Mouse (Mus musculus): ENCODE data around the gene Foxo6.

Foxo6 gene

GRCm38 (mm10) chr4:120287290-120288111 lies at the start of gene Foxo6:
Gene Foxo6, minus strand, starts transcription at chr4:120287349.
- in situ Hi-C loops (cut with MboI; ENCODE audit: low pct_unique_long_range_greater_than_20kb in 1 of 2, low sequenced_read_pairs in 2 of 2, unreplicated experiment in 1 of 2): loop anchor here in 1 of 2 experiments (5.0 kb wide), 1 partner anchor 55 kb away; no protein-coding TSS in a partner anchor

- in situ Hi-C loops (cut with MboI; ENCODE audit: low pct_unique_long_range_greater_than_20kb in 1 of 2, low sequenced_read_pairs in 2 of 2, unreplicated experiment in 1 of 2): no loop called here
Measured at GRCm38 (mm10) chr4:120334316-120334715, 47.2 kb upstream of the Foxo6 start.

DNA sequence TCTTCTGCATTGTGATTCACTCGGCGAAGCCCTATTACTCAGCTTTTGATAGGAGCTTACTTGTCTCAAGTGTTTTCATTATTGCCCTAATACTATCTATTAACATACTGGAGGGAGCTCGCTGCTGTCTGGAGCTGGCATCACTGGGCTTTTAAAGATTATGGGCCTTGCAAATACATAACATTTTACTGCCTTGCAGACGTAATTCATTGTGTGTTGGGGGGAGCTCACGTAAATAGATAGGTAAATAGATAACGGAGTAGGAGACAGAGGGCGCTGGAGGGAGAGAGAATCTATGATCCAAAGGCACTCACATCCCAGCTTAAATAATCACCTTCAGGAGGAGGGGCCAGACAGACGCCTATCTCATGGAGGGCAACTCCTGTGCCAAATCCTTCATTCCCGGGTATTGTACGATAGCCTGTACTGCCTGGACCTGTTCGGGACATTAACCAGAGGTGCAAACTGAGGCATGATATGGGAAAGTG lies 45.8 kb upstream of the Foxo6 start:
- in situ Hi-C loops (cut with MboI; ENCODE audit: low pct_unique_long_range_greater_than_20kb in 1 of 2, low sequenced_read_pairs in 2 of 2, unreplicated experiment in 1 of 2): no loop called here

DNA sequence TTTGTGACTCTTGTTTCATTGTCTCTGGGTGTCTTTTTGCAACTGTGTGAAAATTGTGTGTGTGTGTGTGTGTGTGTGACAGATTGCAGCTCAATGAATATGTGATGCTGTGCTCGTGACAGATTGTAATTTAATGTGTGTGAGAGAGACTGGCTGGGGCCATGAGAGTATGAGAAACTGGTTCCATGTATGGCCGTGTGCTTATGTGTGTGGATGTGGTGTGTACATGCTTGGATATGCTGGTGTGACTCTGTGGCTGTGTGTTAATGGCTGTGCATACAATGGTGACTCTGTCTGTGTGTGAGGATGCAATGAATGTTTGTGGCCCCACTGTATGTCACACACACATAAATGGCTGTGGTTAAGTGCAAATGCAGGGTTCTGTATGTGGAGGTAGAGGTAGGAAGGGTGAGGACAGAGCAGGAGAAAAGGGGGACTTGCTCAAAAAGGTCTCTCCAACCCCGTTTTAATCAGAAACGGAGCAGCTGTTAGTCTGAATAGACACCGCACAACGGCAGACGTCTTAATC lies 45.3 kb upstream of the Foxo6 start:
- in situ Hi-C loops (cut with MboI; ENCODE audit: low pct_unique_long_range_greater_than_20kb in 1 of 2, low sequenced_read_pairs in 2 of 2, unreplicated experiment in 1 of 2): no loop called here

DNA sequence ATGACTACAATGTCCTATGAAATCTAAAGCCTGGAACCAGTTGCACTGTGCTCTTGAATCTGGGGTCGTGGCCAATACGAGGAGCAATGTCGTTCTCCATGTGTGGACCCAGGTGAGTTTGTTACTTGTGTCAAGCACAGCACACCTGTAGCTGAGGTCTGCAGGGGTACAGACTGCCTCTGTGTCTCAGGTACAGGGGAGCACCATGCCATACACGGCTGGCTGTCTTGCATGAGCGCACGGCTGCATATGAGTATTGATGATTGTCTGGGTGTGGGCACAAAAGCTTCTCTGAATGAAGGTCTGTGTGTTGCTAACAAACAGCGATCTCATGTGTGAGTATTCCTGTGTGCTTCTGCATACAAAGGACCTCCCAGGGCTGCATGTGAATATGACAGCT lies 44.8 kb upstream of the Foxo6 start:
- in situ Hi-C loops (cut with MboI; ENCODE audit: low pct_unique_long_range_greater_than_20kb in 1 of 2, low sequenced_read_pairs in 2 of 2, unreplicated experiment in 1 of 2): no loop called here

GRCm38 (mm10) chr4:120331541-120331940 lies 44.4 kb upstream of the Foxo6 start:
- in situ Hi-C loops (cut with MboI; ENCODE audit: low pct_unique_long_range_greater_than_20kb in 1 of 2, low sequenced_read_pairs in 2 of 2, unreplicated experiment in 1 of 2): no loop called here

- in situ Hi-C loops (cut with MboI; ENCODE audit: low pct_unique_long_range_greater_than_20kb in 1 of 2, low sequenced_read_pairs in 2 of 2, unreplicated experiment in 1 of 2): no loop called here
Measured at GRCm38 (mm10) chr4:120325748-120326147, 38.6 kb upstream of the Foxo6 start.

- in situ Hi-C loops (cut with MboI; ENCODE audit: low pct_unique_long_range_greater_than_20kb in 1 of 2, low sequenced_read_pairs in 2 of 2, unreplicated experiment in 1 of 2): no loop called here
Measured at GRCm38 (mm10) chr4:120325051-120325450, 37.9 kb upstream of the Foxo6 start.

DNA sequence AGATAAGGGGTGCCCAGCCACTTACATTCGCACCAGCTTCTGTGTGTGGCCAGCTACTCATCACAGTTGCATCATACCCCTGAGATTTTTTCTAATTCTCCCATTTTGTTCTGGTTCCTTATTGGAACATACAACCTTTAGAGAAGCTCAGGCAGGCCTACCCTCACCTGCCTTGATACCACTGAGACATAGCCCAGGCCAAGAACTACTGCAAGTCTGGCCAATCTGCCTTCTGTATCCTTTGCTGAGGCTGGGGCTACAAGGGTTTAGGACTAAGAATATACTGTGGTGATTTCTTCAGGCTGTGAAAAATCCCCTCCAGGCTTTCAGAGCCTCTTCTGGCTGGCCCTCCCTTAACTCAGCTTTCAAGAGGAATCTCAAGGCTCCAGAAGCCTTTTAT lies 36.7 kb upstream of the Foxo6 start:
- in situ Hi-C loops (cut with MboI; ENCODE audit: low pct_unique_long_range_greater_than_20kb in 1 of 2, low sequenced_read_pairs in 2 of 2, unreplicated experiment in 1 of 2): no loop called here

DNA sequence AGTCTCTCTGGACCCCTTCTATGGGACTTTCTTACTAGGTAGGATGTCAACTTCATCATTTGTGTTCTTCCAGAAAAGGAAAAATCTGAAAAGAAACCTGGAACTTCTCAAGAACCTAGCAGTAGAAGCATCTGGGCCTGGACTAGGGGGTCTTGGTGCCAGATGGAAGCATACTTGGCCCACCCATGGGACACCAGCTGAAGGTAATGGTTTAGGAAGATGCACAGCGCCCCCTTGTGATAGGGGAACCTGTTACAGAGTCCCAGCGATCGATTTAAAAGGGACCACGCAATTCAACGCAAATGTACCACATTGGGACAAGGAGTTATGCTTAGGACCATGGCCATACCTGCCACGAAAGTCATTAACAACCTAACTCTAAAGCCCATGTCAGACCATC lies 36.0 kb upstream of the Foxo6 start:
- in situ Hi-C loops (cut with MboI; ENCODE audit: low pct_unique_long_range_greater_than_20kb in 1 of 2, low sequenced_read_pairs in 2 of 2, unreplicated experiment in 1 of 2): no loop called here

GRCm38 (mm10) chr4:120317541-120317940 lies 30.4 kb upstream of the Foxo6 start:
- in situ Hi-C loops (cut with MboI; ENCODE audit: low pct_unique_long_range_greater_than_20kb in 1 of 2, low sequenced_read_pairs in 2 of 2, unreplicated experiment in 1 of 2): loop anchor here in 1 of 2 experiments (10.0 kb wide), 1 partner anchor 83 kb away; no protein-coding TSS in a partner anchor

DNA sequence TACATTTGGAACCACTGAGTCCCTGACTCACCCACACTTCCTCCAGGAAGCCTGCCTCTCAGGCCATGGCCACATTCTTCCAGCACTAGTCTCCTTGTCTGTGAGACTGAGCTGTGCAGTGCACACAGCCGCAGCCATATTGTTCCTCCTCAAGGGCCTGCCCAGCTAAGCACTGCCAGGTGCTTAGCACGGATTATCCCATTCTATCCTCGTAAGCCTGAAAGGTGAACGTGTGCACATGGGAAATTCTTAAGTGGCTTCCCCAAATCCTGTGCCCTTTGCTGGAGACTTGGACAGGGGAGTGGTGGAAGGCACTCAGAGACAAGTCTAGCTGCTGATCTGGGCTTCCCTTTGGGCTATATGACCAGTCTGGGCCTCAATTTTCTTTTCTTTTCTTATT lies 29.6 kb upstream of the Foxo6 start:
- in situ Hi-C loops (cut with MboI; ENCODE audit: low pct_unique_long_range_greater_than_20kb in 1 of 2, low sequenced_read_pairs in 2 of 2, unreplicated experiment in 1 of 2): loop anchor here in 1 of 2 experiments (10.0 kb wide), 1 partner anchor 82 kb away; no protein-coding TSS in a partner anchor

- in situ Hi-C loops (cut with MboI; ENCODE audit: low pct_unique_long_range_greater_than_20kb in 1 of 2, low sequenced_read_pairs in 2 of 2, unreplicated experiment in 1 of 2): loop anchor here in 1 of 2 experiments (10.0 kb wide), 1 partner anchor 80 kb away; no protein-coding TSS in a partner anchor
Measured at GRCm38 (mm10) chr4:120314571-120314970, 27.4 kb upstream of the Foxo6 start.

- in situ Hi-C loops (cut with MboI; ENCODE audit: low pct_unique_long_range_greater_than_20kb in 1 of 2, low sequenced_read_pairs in 2 of 2, unreplicated experiment in 1 of 2): loop anchor here in 1 of 2 experiments (10.0 kb wide), 1 partner anchor 79 kb away; no protein-coding TSS in a partner anchor
Measured at GRCm38 (mm10) chr4:120313309-120313708, 26.2 kb upstream of the Foxo6 start.

DNA sequence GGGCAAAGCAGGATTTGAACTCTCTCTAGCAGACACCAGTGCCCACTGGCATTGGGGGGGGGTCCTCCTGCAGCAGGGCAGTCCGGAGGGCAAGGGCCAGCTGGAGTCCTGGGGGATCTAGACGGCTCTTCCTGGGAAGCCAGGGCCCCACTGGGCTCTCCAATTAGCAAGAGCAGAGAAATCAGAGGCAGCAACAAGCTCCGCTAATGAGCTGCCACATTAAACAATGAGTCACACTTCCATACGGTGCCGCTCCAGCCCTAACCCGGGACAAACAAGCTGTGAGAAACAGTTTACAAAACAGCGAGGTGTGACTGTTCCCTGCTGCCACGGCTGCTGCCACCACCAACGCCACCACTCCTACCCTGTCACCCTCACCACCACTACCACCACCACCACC lies 17.4 kb upstream of the Foxo6 start:
- in situ Hi-C loops (cut with MboI; ENCODE audit: low pct_unique_long_range_greater_than_20kb in 1 of 2, low sequenced_read_pairs in 2 of 2, unreplicated experiment in 1 of 2): no loop called here

- in situ Hi-C loops (cut with MboI; ENCODE audit: low pct_unique_long_range_greater_than_20kb in 1 of 2, low sequenced_read_pairs in 2 of 2, unreplicated experiment in 1 of 2): no loop called here
Measured at GRCm38 (mm10) chr4:120299287-120299686, 12.1 kb upstream of the Foxo6 start.

GRCm38 (mm10) chr4:120291106-120291822 lies 4.1 kb upstream of the Foxo6 start:
- in situ Hi-C loops (cut with MboI; ENCODE audit: low pct_unique_long_range_greater_than_20kb in 1 of 2, low sequenced_read_pairs in 2 of 2, unreplicated experiment in 1 of 2): no loop called here

DNA sequence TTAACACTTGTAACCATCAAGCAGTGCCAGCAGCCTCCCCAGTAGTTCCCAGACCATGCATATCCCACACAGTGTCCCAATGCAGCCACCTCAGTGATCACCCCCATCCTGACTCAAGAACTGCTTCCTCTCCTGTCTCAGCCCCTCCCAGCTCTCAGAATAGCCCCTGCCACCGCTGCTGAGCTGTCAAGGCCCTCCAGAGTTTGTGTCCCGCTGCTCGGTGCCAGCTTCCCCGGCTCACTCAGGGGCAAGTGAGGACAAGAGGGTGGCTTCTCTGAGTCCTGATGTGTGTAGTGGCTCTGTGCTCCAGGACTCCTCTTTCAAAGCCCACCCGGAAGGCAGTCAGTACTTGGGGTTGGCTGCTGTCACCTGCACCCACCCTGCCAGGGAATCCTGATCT lies 3.3 kb upstream of the Foxo6 start:
- in situ Hi-C loops (cut with MboI; ENCODE audit: low pct_unique_long_range_greater_than_20kb in 1 of 2, low sequenced_read_pairs in 2 of 2, unreplicated experiment in 1 of 2): no loop called here
